ENCODE assay signal across 9 mouse cellular contexts in the genomic region with DNA sequence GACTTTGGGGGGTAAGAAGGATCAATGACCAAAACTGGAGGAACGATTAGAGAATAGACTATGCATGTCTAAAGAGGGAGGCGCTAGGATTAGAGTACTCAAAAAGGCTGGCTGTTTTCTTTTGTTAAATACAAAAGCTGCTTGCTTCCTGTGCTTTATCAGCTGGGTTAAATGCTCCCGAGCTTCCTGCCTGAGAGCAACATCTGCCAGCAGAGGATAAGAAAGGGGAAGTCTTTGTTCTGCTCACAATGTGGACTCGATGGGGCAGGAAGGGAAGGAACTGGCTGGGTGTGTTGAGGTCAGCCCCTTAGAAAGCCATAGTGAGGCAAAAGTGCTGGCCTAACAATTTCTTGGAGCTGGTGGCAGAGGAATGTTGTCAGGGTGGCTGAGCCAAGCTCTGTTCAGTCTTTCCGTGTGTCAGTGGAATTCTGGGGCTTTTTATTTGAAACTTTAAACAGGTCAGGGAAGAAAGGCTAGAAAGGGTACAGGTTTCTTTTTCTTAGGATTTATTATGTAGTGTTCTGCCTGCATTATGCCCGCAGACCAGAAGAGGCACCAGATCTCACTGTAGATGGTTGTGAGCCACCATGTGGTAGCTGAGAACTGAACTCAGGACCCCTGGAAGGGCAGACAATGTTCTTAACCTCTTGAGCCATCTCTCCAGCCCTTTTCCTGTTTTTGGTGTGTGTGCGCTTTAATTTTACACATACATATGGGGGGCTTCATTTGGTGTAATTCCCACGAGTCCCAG. TPM values are rescaled to one million over a fixed set of nuclear protein-coding genes. Genes with fewer than 3 reads are reported as not detected.
DNase-seq lines count a peak whose midpoint lies in the region; ATAC-seq and TF ChIP-seq lines count a peak whose summit lies in the region.
"Had no signal": no experiment of that assay in that cellular context is flagged by ENCODE, and none has a peak within 500 bp of the region (broad histone marks: within the 10 kb centered on the region; RNA-seq: fewer than 3 reads in every experiment).

No protein-coding gene starts in this region.

- no peaks in the 10 kb centered on the region for H3K27me3 ChIP-seq in limb, embryonic 13.5 days
- H3K27me3 ChIP-seq in limb, embryonic 10.5 days (ENCODE audit: low read depth, poor library complexity, severe bottlenecking): no peaks in the 10 kb centered on the region
- no peaks in the 10 kb centered on the region for H3K27me3 ChIP-seq in heart, postnatal 0 days (ENCODE audit: control insufficient read depth, insufficient read depth, low read length)
- no peaks in the 10 kb centered on the region for H3K27me3 ChIP-seq in limb, embryonic 15.5 days
- no peaks in the 10 kb centered on the region for H3K27me3 ChIP-seq in midbrain, embryonic 14.5 days (ENCODE audit: control insufficient read depth, insufficient read depth, low read length)

- peaks cover 4% of the 10 kb centered on the region; the same call in 1 of the 2 replicates for H3K4me1 ChIP-seq in limb, embryonic 13.5 days
- no peaks in the 10 kb centered on the region for H3K4me1 ChIP-seq in limb, embryonic 10.5 days
- no peaks in the 10 kb centered on the region for H3K4me1 ChIP-seq in heart, postnatal 0 days (ENCODE audit: control insufficient read depth, insufficient read depth)
- no peaks in the 10 kb centered on the region; the same call in 1 of the 2 replicates for H3K4me1 ChIP-seq in limb, embryonic 15.5 days
- H3K4me1 ChIP-seq in midbrain, embryonic 14.5 days (ENCODE audit: control insufficient read depth, insufficient read depth, low read length): no peaks in the 10 kb centered on the region

- H3K36me3 ChIP-seq in limb, embryonic 13.5 days: peaks cover 85% of the 10 kb centered on the region
- peaks cover 97% of the 10 kb centered on the region for H3K36me3 ChIP-seq in limb, embryonic 10.5 days
- H3K36me3 ChIP-seq in heart, postnatal 0 days (replicated peaks; ENCODE audit: control insufficient read depth, insufficient read depth, low read length): peaks cover 77% of the 10 kb centered on the region
- H3K36me3 ChIP-seq in limb, embryonic 15.5 days: peaks cover 81% of the 10 kb centered on the region
- peaks cover 74% of the 10 kb centered on the region for H3K36me3 ChIP-seq in midbrain, embryonic 14.5 days (ENCODE audit: control insufficient read depth, insufficient read depth, low read length)

- peak; percentile 74; the same call in 1 of the 2 replicates for TF ChIP-seq EP300 in heart, postnatal 0 days (IDR thresholded peaks at IDR 0.05; ENCODE audit: low read depth)

- ATAC-seq in limb, embryonic 13.5 days (ENCODE audit: low FRiP score, low read depth): no peak
- ATAC-seq in heart, postnatal 0 days (ENCODE audit: insufficient read depth, low read depth): peak; percentile 91
- no peak for ATAC-seq in limb, embryonic 15.5 days (ENCODE audit: insufficient number of reproducible peaks, low FRiP score, low TSS enrichment, low read depth)
- ATAC-seq in midbrain, embryonic 14.5 days (ENCODE audit: low FRiP score, low TSS enrichment): no peak; the same call in 1 of the 2 replicates

- 75% methylated on average over 8 of the region's 8 CpGs for WGBS in limb, embryonic 13.5 days
- 76% methylated on average over 8 of the region's 8 CpGs for WGBS in limb, embryonic 10.5 days
- WGBS in heart, postnatal 0 days: 38% methylated on average over 8 of the region's 8 CpGs
- WGBS in limb, embryonic 15.5 days: 76% methylated on average over 8 of the region's 8 CpGs
- WGBS in midbrain, embryonic 14.5 days: 33% methylated on average over 8 of the region's 8 CpGs

- H3K4me2 ChIP-seq in limb, embryonic 13.5 days (replicated peaks): no peak overlapping the region
- no peak overlapping the region for H3K4me2 ChIP-seq in heart, postnatal 0 days (ENCODE audit: low read depth, low read length)
- H3K4me2 ChIP-seq in limb, embryonic 15.5 days: no peak overlapping the region
- no peak overlapping the region for H3K4me2 ChIP-seq in midbrain, embryonic 14.5 days (ENCODE audit: low read length)

- no peak for TF ChIP-seq CTCF in heart, postnatal 0 days (IDR thresholded peaks at IDR 0.05; ENCODE audit: low read depth)

- H3K4me3 ChIP-seq in limb, embryonic 13.5 days: no peak overlapping the region
- no peak overlapping the region for H3K4me3 ChIP-seq in limb, embryonic 10.5 days
- no peak overlapping the region for H3K4me3 ChIP-seq in heart, postnatal 0 days (ENCODE audit: low read depth, low read length)
- no peak overlapping the region for H3K4me3 ChIP-seq in limb, embryonic 15.5 days
- H3K4me3 ChIP-seq in midbrain, embryonic 14.5 days (replicated peaks; ENCODE audit: low read depth, low read length): no peak overlapping the region
- H3K4me3 ChIP-seq: erythroblast, embryonic 14.5 days had no signal

- no peaks in the 10 kb centered on the region for H3K9me3 ChIP-seq in limb, embryonic 13.5 days
- H3K9me3 ChIP-seq in limb, embryonic 10.5 days (replicated peaks): no peaks in the 10 kb centered on the region
- H3K9me3 ChIP-seq in heart, postnatal 0 days (replicated peaks; ENCODE audit: control insufficient read depth, low read length): no peaks in the 10 kb centered on the region
- H3K9me3 ChIP-seq in limb, embryonic 15.5 days: no peaks in the 10 kb centered on the region
- H3K9me3 ChIP-seq in midbrain, embryonic 14.5 days (ENCODE audit: control insufficient read depth, low read length): no peaks in the 10 kb centered on the region

- no peak overlapping the region for H3K9ac ChIP-seq in limb, embryonic 13.5 days
- H3K9ac ChIP-seq in heart, postnatal 0 days (replicated peaks; ENCODE audit: low read depth, low read length): no peak overlapping the region
- no peak overlapping the region for H3K9ac ChIP-seq in limb, embryonic 15.5 days
- no peak overlapping the region for H3K9ac ChIP-seq in midbrain, embryonic 14.5 days (replicated peaks; ENCODE audit: low read length)

- no peak for DNase-seq in limb, embryonic 10.5 days (ENCODE audit: low spot score)
- DNase-seq in embryo, embryonic 10.5 days (ENCODE audit: low spot score): peak; percentile 70
- DNase-seq in heart, postnatal 0 days (ENCODE audit: low spot score): peak; percentile 93
- DNase-seq in midbrain, embryonic 14.5 days: peak; percentile 33
- no peak for DNase-seq in right cerebral cortex, adult 2 months (ENCODE audit: low spot score in 2 of 2)
- no peak for DNase-seq in layer of hippocampus, adult 9-10 months (ENCODE audit: low spot score)

- peak overlapping the region; percentile 55; the same call in 1 of the 2 replicates for H3K27ac ChIP-seq in limb, embryonic 13.5 days
- H3K27ac ChIP-seq in limb, embryonic 10.5 days: no peak overlapping the region
- peak overlapping the region; percentile 83 for H3K27ac ChIP-seq in heart, postnatal 0 days (ENCODE audit: low read depth)
- H3K27ac ChIP-seq in limb, embryonic 15.5 days: peak overlapping the region; percentile 51
- H3K27ac ChIP-seq in midbrain, embryonic 14.5 days (replicated peaks; ENCODE audit: low read depth, low read length): peak overlapping the region; percentile 37

RNA-seq across cellular contexts. Expression of a gene that starts 17.9 kb away (rescaled TPM):
- 33.3 and 36.8 TPM in 2 replicates for polyA plus RNA-seq in limb, embryonic 13.5 days (2015; fragmentation: Nextera tagmentation; extraction: Ambion mirVana)
- 43.7 and 50.8 TPM in 2 replicates for polyA plus RNA-seq in limb, embryonic 10.5 days (2016; fragmentation: Nextera tagmentation; extraction: Ambion mirVana)
- 53.8 and 56.2 TPM in 2 replicates for total RNA-seq in heart, postnatal 0 days (2014; rRNA removed; ENCODE audit: low replicate concordance)
- 20.3 and 21.0 TPM in 2 replicates for polyA plus RNA-seq in heart, postnatal 0 days (2015; fragmentation: Nextera tagmentation; extraction: Ambion mirVana)
- polyA plus RNA-seq in limb, embryonic 15.5 days (2015; fragmentation: Nextera tagmentation; extraction: Ambion mirVana): 27.2 and 27.3 TPM in 2 replicates
- polyA plus RNA-seq in midbrain, embryonic 14.5 days (2014; fragmentation: Nextera tagmentation; extraction: Ambion mirVana): 16.9 and 29.5 TPM in 2 replicates

RNA-seq across cellular contexts. Expression of a gene that starts 30.1 kb away (rescaled TPM):
- polyA plus RNA-seq in limb, embryonic 13.5 days (2015; fragmentation: Nextera tagmentation; extraction: Ambion mirVana): 268 TPM in 2 replicates
- 184 and 206 TPM in 2 replicates for polyA plus RNA-seq in limb, embryonic 10.5 days (2016; fragmentation: Nextera tagmentation; extraction: Ambion mirVana)
- total RNA-seq in heart, postnatal 0 days (2014; rRNA removed; ENCODE audit: low replicate concordance): 55.8 and 73.9 TPM in 2 replicates
- 219 and 226 TPM in 2 replicates for polyA plus RNA-seq in heart, postnatal 0 days (2015; fragmentation: Nextera tagmentation; extraction: Ambion mirVana)
- 289 and 309 TPM in 2 replicates for polyA plus RNA-seq in limb, embryonic 15.5 days (2015; fragmentation: Nextera tagmentation; extraction: Ambion mirVana)
- 289 and 293 TPM in 2 replicates for polyA plus RNA-seq in midbrain, embryonic 14.5 days (2014; fragmentation: Nextera tagmentation; extraction: Ambion mirVana)

Comparison
In these comparisons a context has a peak if more than half of its experiments do, and no peak if none do; other contexts are left out.
1. DNase-seq: peak in embryo, embryonic 10.5 days (single experiment), heart, postnatal 0 days (single experiment) and midbrain, embryonic 14.5 days (single experiment); none in limb, embryonic 10.5 days (single experiment), right cerebral cortex, adult 2 months (0 of 2) and layer of hippocampus, adult 9-10 months (single experiment).